Mouse (Mus musculus) liver, adult 2 months (tissue): Measurements from ENCODE around the gene Ubap1. TPM values are rescaled to one million over a fixed set of nuclear protein-coding genes. Genes with fewer than 3 reads are reported as not detected.

ENCODE experiments used
- DNase-seq: peaks from one replicate; pipeline ENCODE4 v3.0.0-alpha.2; 2011; ENCODE audit warnings: low read depth, low spot score; ENCODE audit errors: extremely low read depth
- H3K27ac ChIP-seq: fragments of 200-500 bp; replicated peaks from 2 replicates; pipeline ENCODE4 v1.5.1; 2012; ENCODE audit warnings: low read depth, mild to moderate bottlenecking, control low read depth, inconsistent platforms, low read length; ENCODE audit not compliant: insufficient read depth
- H3K27me3 ChIP-seq: fragments of 200-500 bp; 2 replicates; pipeline ENCODE4 v1.6.1; 2012; ENCODE audit warnings: mild to moderate bottlenecking, moderate library complexity, low read length, inconsistent platforms; ENCODE audit not compliant: control insufficient read depth, insufficient read depth
- H3K36me3 ChIP-seq: fragments of 200-500 bp; 2 replicates; pipeline ENCODE4 v1.6.1; 2012; ENCODE audit warnings: low read length, inconsistent platforms; ENCODE audit not compliant: control insufficient read depth, insufficient read depth
- H3K4me1 ChIP-seq: fragments of 200-500 bp; 2 replicates; pipeline ENCODE4 v1.6.1; 2011; ENCODE audit warnings: low read length; ENCODE audit not compliant: control insufficient read depth, insufficient read depth
- H3K4me3 ChIP-seq: fragments of 200-500 bp; 2 replicates; pipeline ENCODE4 v1.5.1; 2011; ENCODE audit warnings: low read depth, mild to moderate bottlenecking, control low read depth, low read length, moderate library complexity; ENCODE audit not compliant: insufficient read depth
- H3K79me2 ChIP-seq: fragments of 200-500 bp; 2 replicates; pipeline ENCODE4 v1.6.1; 2012; ENCODE audit warnings: inconsistent platforms, mild to moderate bottlenecking, low read length, moderate library complexity; ENCODE audit not compliant: control insufficient read depth, insufficient read depth
- H3K9ac ChIP-seq: fragments of 200-500 bp; 2 replicates; pipeline ENCODE4 v1.6.1; 2012; ENCODE audit warnings: low read depth, mild to moderate bottlenecking, control low read depth, inconsistent platforms, low read length
- CTCF ChIP-seq: fragments of 200-500 bp; IDR thresholded peaks from 2 replicates; pipeline ENCODE4 v1.5.1; 2011; ENCODE audit warnings: low read depth, low read length, control low read depth
- POLR2A ChIP-seq: fragments of 200-500 bp; IDR thresholded peaks from 2 replicates; pipeline ENCODE4 v1.6.1; 2011; ENCODE audit warnings: low read length, control low read depth; ENCODE audit not compliant: insufficient read depth; ENCODE audit errors: extremely low read depth
- WGBS: fragments of 180-500 bp; shearing (Covaris S2); methylation state at CpG from one replicate; pipeline ENCODE4 v1.1.7; 2018; 5-methylcytosine and 5-hydroxymethylcytosine counted together
- polyA plus RNA-seq: library from polyadenylated mRNA; depleted of rRNA; stranded (reverse); fragments of >200 nt; gene quantifications from 2 replicates; pipeline ENCODE4 v1.2.3, GENCODE M21; 2012
- total RNA-seq: library from RNA; depleted of rRNA; stranded (reverse); fragments of >200 nt; gene quantifications from 2 replicates; pipeline ENCODE4 v1.2.3, GENCODE M21; 2014

Ubap1 gene
- total and polyA plus RNA-seq, 2 experiments: 15.5 to 45.0 TPM

DNA sequence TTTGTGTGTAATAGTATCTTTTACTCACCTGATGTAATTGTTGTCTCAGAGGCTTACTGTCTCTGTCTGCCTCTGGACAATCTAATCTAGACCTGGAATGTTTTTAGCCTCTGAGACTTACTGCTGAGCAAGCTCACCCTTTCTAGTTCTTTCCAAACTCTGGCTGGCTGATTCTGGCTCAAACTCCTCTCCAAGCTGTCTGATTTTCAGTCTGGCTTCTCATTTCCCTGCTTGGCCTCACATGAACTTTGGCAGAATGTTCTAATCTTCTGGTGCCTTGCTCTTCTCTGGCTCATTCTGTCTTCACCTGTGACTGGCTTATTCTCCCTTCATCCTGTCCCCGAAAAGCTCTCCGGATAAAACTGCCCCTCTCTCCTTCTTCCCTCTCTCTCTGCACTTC lies 2.8 kb upstream of the Ubap1 start:
- Histone ChIP-seq H3K79me2 (peaks cover 2% of the 10 kb centered on the region; the same call in 1 of the 2 replicates), H3K4me3 (no peak overlapping the region), H3K27ac (no peak overlapping the region), H3K4me1 (peaks cover 4% of the 10 kb centered on the region), H3K27me3 (no peaks in the 10 kb centered on the region), H3K9ac (no peak overlapping the region), H3K36me3 (no peaks in the 10 kb centered on the region)
- no peak for TF ChIP-seq POLR2A
- TF ChIP-seq CTCF: no peak
- DNase-seq: no peak
- WGBS: 82% methylated on average over 2 of the region's 2 CpGs

DNA sequence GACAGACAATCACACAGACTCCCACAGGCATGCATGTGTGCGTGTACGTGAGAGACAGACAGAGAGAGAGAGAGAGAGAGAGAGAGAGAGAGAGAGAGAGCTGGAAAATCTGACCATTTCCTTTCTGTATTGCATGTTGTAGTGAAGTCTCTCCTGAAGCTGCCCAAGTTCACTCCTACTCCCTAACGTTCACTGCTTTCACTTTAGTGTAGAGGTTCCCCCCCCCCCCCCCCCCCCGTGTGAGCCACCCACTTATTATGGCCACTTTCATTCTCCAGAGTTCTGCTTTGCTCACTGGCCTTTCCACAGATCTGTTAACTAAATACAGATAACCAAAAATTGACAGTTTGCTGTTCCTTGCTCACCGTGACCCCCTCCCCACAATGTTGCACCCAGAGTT lies 957 bp upstream of the Ubap1 start:
- Histone ChIP-seq H3K4me3 (peak overlapping the region; percentile 44), H3K4me1 (peaks cover 8% of the 10 kb centered on the region), H3K9ac (peak overlapping the region; percentile 53), H3K79me2 (peaks cover 7% of the 10 kb centered on the region; the same call in 1 of the 2 replicates), H3K36me3 (no peaks in the 10 kb centered on the region), H3K27ac (peak overlapping the region; percentile 58), H3K27me3 (no peaks in the 10 kb centered on the region)
- peak; percentile 43 for DNase-seq
- no peak for TF ChIP-seq CTCF
- TF ChIP-seq POLR2A: no peak
- WGBS: 3% methylated on average over 5 of the region's 5 CpGs

DNA sequence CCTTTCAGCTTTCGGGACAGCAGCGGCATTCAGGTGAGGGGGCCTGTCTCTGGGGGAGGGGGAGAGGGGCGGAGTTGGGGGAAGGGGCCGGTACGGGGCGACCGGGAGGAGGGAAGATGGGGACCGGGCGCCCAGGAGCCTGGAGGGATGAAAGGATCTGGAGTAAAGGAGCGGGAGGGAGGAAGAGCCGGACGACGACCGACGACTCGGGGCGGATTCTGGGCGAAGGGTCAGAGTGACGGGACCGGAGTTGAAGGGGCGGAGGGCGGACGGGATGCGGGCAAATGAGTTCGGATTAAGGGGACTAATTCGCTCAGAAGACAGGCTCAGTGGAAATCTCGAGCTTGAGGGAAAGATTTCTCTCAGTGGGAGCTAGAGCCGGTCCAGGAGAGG lies 399 bp downstream of the Ubap1 start:
- Histone ChIP-seq H3K36me3 (no peaks in the 10 kb centered on the region), H3K27ac (peak overlapping the region; percentile 73), H3K4me3 (peak overlapping the region; percentile 76), H3K79me2 (peaks cover 7% of the 10 kb centered on the region; the same call in 1 of the 2 replicates), H3K4me1 (peaks cover 9% of the 10 kb centered on the region), H3K27me3 (no peaks in the 10 kb centered on the region), H3K9ac (peak overlapping the region; percentile 85)
- DNase-seq: no peak
- WGBS: under 1% methylated on average over 26 of the region's 28 CpGs
- TF ChIP-seq POLR2A (no peak), CTCF (no peak)

DNA sequence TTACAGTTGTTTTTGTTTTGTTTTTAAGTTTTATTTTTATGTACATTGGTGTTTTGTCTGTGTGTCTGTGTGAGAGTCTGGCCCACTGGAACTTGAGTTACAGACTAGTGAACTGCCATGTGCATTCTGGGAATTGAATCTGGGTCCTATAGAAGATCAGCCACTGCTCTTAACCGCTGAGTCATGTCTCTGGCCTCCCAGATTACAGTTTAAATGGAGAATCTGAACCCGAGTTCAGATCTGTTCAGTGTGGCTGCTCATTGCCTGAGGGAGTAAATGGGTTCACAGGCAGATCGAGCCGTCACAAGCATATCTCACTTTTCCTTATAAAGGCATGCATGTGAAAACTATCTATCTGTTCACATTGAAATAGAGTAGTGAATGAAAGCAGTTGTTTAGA lies 4.0 kb downstream of the Ubap1 start:
- WGBS: 80% methylated on average over 4 of the region's 4 CpGs
- no peak for DNase-seq
- H3K27ac ChIP-seq: no peak overlapping the region

DNA sequence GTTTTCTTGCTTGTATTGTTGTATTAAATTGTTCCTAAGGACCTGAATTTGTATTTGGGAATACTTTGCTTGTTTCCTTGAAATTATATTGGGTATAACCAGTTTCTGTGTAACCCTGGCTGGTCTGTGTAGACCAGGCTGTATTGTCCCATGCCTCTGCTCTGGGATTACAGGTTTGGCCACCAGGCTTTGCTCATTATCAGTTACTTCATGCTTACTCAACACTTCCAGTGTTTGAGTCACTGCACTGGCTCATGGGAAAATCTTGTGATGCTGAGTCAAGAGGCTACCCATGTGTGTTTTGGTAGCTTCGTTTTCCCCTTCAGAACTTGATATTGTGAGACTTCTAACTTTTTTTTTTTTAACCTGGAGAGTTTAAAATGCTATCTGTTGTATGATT lies 4.5 kb downstream of the Ubap1 start:
- DNase-seq: peak; percentile 51
- Histone ChIP-seq H3K36me3 (peaks cover 5% of the 10 kb centered on the region; the same call in 1 of the 2 replicates), H3K4me1 (peaks cover 16% of the 10 kb centered on the region), H3K27me3 (no peaks in the 10 kb centered on the region), H3K27ac (no peak overlapping the region), H3K4me3 (no peak overlapping the region), H3K9ac (no peak overlapping the region), H3K79me2 (peaks cover 34% of the 10 kb centered on the region)
- TF ChIP-seq POLR2A: no peak
- no peak for TF ChIP-seq CTCF
- WGBS: 78% methylated on average over 1 of the region's 1 CpGs

More for the DNA sequence above, 4.0 kb downstream of the Ubap1 start:
- no peak for TF ChIP-seq CTCF
- TF ChIP-seq POLR2A: no peak
- H3K4me1 ChIP-seq: peaks cover 13% of the 10 kb centered on the region
- no peaks in the 10 kb centered on the region for H3K27me3 ChIP-seq
- peaks cover 29% of the 10 kb centered on the region for H3K79me2 ChIP-seq
- H3K4me3 ChIP-seq: no peak overlapping the region
- H3K36me3 ChIP-seq: peaks cover 5% of the 10 kb centered on the region; the same call in 1 of the 2 replicates
- H3K9ac ChIP-seq: no peak overlapping the region

DNA sequence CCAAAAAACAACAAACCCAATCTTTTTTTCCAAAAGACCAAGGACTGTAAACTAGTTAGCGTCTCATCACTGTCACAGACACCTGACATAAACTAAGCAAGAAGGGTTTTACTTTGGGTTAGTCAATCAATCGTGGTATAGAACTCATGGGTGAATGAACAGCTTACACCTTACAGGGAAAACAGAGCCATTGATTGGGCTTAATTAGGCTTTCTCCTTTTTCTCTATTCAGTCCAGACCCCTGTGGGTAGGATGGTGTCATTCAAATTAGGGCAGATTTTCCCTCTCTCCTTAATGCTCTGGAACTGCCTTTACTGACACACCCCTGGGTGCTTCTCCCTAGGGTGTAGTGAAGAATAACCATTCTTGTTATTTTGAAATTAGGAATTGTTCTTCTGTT lies 8.4 kb downstream of the Ubap1 start:
- Histone ChIP-seq H3K27me3 (no peaks in the 10 kb centered on the region), H3K27ac (no peak overlapping the region), H3K79me2 (peaks cover 54% of the 10 kb centered on the region), H3K9ac (no peak overlapping the region), H3K36me3 (peaks cover 5% of the 10 kb centered on the region; the same call in 1 of the 2 replicates), H3K4me1 (peaks cover 15% of the 10 kb centered on the region), H3K4me3 (no peak overlapping the region)
- 74% methylated on average over 2 of the region's 2 CpGs for WGBS
- DNase-seq: no peak
- TF ChIP-seq CTCF (no peak), POLR2A (no peak)
